In genomic region chr7:6749196-6749595, GRCm38 (mm10) we compare ENCODE assay signal across 12 mouse cellular contexts. TPM values are rescaled to one million over a fixed set of nuclear protein-coding genes. Genes with fewer than 3 reads are reported as not detected.
DNase-seq lines count a peak whose midpoint lies in the region; ATAC-seq and TF ChIP-seq lines count a peak whose summit lies in the region.
"Had no signal": no experiment of that assay in that cellular context is flagged by ENCODE, and none has a peak within 500 bp of the region (broad histone marks: within the 10 kb centered on the region; RNA-seq: fewer than 3 reads in every experiment).

No protein-coding gene starts in this region.

- 42% methylated on average over 7 of the region's 7 CpGs for WGBS in hindbrain, postnatal 0 days
- WGBS in hindbrain, embryonic 12.5 days: 69% methylated on average over 7 of the region's 7 CpGs
- WGBS in embryonic facial prominence, embryonic 15.5 days: 50% methylated on average over 7 of the region's 7 CpGs

- no peaks in the 10 kb centered on the region for H3K36me3 ChIP-seq in hindbrain, postnatal 0 days (ENCODE audit: insufficient read depth, low read length)
- no peaks in the 10 kb centered on the region for H3K36me3 ChIP-seq in hindbrain, embryonic 12.5 days
- no peaks in the 10 kb centered on the region for H3K36me3 ChIP-seq in C2C12 (ENCODE audit: control insufficient read depth, insufficient read depth)
- H3K36me3 ChIP-seq in embryonic facial prominence, embryonic 15.5 days: no peaks in the 10 kb centered on the region
- H3K36me3 ChIP-seq: liver, embryonic 15.5 days had no signal

- no peak overlapping the region for H3K9ac ChIP-seq in hindbrain, postnatal 0 days (replicated peaks; ENCODE audit: low read length)
- no peak overlapping the region for H3K9ac ChIP-seq in hindbrain, embryonic 12.5 days
- H3K9ac ChIP-seq in embryonic facial prominence, embryonic 15.5 days: no peak overlapping the region
- H3K9ac ChIP-seq: liver, embryonic 15.5 days had no signal

- H3K4me1 ChIP-seq in hindbrain, postnatal 0 days (ENCODE audit: insufficient read depth, low read length): no peaks in the 10 kb centered on the region
- peaks cover 13% of the 10 kb centered on the region for H3K4me1 ChIP-seq in hindbrain, embryonic 12.5 days
- H3K4me1 ChIP-seq in embryonic facial prominence, embryonic 15.5 days: peaks cover 10% of the 10 kb centered on the region; the same call in 1 of the 2 replicates
- H3K4me1 ChIP-seq: liver, embryonic 15.5 days had no signal

- no peaks in the 10 kb centered on the region for H3K79me3 ChIP-seq in C2C12 (ENCODE audit: low read depth)

- no peaks in the 10 kb centered on the region for H3K9me3 ChIP-seq in hindbrain, postnatal 0 days (ENCODE audit: low read length)
- no peaks in the 10 kb centered on the region for H3K9me3 ChIP-seq in hindbrain, embryonic 12.5 days (replicated peaks)
- H3K9me3 ChIP-seq in embryonic facial prominence, embryonic 15.5 days (replicated peaks): no peaks in the 10 kb centered on the region
- H3K9me3 ChIP-seq: liver, embryonic 15.5 days had no signal

- no peak for TF ChIP-seq CTCF in hindbrain, postnatal 0 days (IDR thresholded peaks at IDR 0.05; ENCODE audit: low read depth)
- no peak for TF ChIP-seq CTCF in C2C12 (IDR thresholded peaks at IDR 0.05; ENCODE audit: control insufficient read depth, insufficient read depth, insufficient read length)

- no peaks in the 10 kb centered on the region for H3K27me3 ChIP-seq in hindbrain, postnatal 0 days (ENCODE audit: insufficient read depth, low read length)
- H3K27me3 ChIP-seq in hindbrain, embryonic 12.5 days: no peaks in the 10 kb centered on the region
- H3K27me3 ChIP-seq in C2C12 (ENCODE audit: control insufficient read depth, insufficient read depth, insufficient read length): no peaks in the 10 kb centered on the region
- no peaks in the 10 kb centered on the region for H3K27me3 ChIP-seq in embryonic facial prominence, embryonic 15.5 days
- H3K27me3 ChIP-seq: liver, embryonic 15.5 days had no signal

- H3K4me2 ChIP-seq in hindbrain, postnatal 0 days (ENCODE audit: low read depth, low read length): no peak overlapping the region
- no peak overlapping the region for H3K4me2 ChIP-seq in hindbrain, embryonic 12.5 days (replicated peaks)
- H3K4me2 ChIP-seq in embryonic facial prominence, embryonic 15.5 days (replicated peaks): no peak overlapping the region
- H3K4me2 ChIP-seq: liver, embryonic 15.5 days had no signal

- H3K79me2 ChIP-seq in C2C12 (ENCODE audit: control insufficient read depth, insufficient read depth): no peaks in the 10 kb centered on the region

- no peak overlapping the region for H3K4me3 ChIP-seq in hindbrain, postnatal 0 days (ENCODE audit: low read length)
- H3K4me3 ChIP-seq in hindbrain, embryonic 12.5 days: no peak overlapping the region
- H3K4me3 ChIP-seq in C2C12 (ENCODE audit: insufficient read depth, poor library complexity, severe bottlenecking): no peak overlapping the region
- H3K4me3 ChIP-seq in embryonic facial prominence, embryonic 15.5 days (replicated peaks): no peak overlapping the region
- H3K4me3 ChIP-seq: liver, embryonic 15.5 days had no signal

- no peak for ATAC-seq in hindbrain, postnatal 0 days
- ATAC-seq in hindbrain, embryonic 12.5 days (ENCODE audit: low FRiP score): no peak
- no peak for ATAC-seq in embryonic facial prominence, embryonic 15.5 days (ENCODE audit: insufficient number of reproducible peaks, low FRiP score, low TSS enrichment, low read depth)

- H3ac ChIP-seq in C2C12 (ENCODE audit: control insufficient read depth, insufficient read length, low read depth): no peak overlapping the region

- peak; percentile 54 for DNase-seq in hindbrain, postnatal 0 days (ENCODE audit: low spot score)
- DNase-seq in heart, postnatal 4 days: peak; percentile 15
- DNase-seq in spleen, postnatal 4 days (ENCODE audit: low spot score in 2 of 2): no peak
- no peak for DNase-seq in cerebellum, adult 9-11 months
- no peak for DNase-seq in ovary, postnatal 36 days (ENCODE audit: low spot score)
- DNase-seq: adrenal gland, adult 8-10 months had no signal

- no peak overlapping the region for H3K27ac ChIP-seq in hindbrain, postnatal 0 days
- H3K27ac ChIP-seq in hindbrain, embryonic 12.5 days: no peak overlapping the region
- peak overlapping the region; percentile 51; the same call in 1 of the 2 replicates for H3K27ac ChIP-seq in embryonic facial prominence, embryonic 15.5 days (replicated peaks)
- H3K27ac ChIP-seq: liver, embryonic 15.5 days had no signal

TF ChIP-seq in C2C12, 6 proteins besides CTCF, POLR2A, EP300 and RAD21:
- TF ChIP-seq CEBPB (IDR thresholded peaks at IDR 0.05; ENCODE audit: low read depth) (peak; percentile 62), MYOG (IDR thresholded peaks at IDR 0.05; ENCODE audit: control insufficient read depth, extremely low read depth, insufficient read length) (no peak), MYOD1 (IDR thresholded peaks at IDR 0.05; ENCODE audit: control insufficient read depth, insufficient read length, low read depth) (no peak)

RNA-seq across cellular contexts. Expression of gene Usp29, which starts 18.8 kb away (rescaled TPM):
- total RNA-seq in hindbrain, postnatal 0 days (2014; rRNA removed): 67.4 and 69.2 TPM in 2 replicates
- polyA plus RNA-seq in hindbrain, postnatal 0 days (2015; fragmentation: Nextera tagmentation; extraction: Ambion mirVana): 30.4 and 32.1 TPM in 2 replicates
- polyA plus RNA-seq in hindbrain, embryonic 12.5 days (2016; fragmentation: Nextera tagmentation; extraction: Ambion mirVana): 20.3 and 22.8 TPM in 2 replicates
- polyA plus RNA-seq in C2C12 (2012; fragmentation: generic; extraction: Trizol): 3.4 TPM
- polyA plus RNA-seq in embryonic facial prominence, embryonic 15.5 days (2015; fragmentation: Nextera tagmentation; extraction: Ambion mirVana): 9.3 and 9.9 TPM in 2 replicates
- 1 to 10 TPM; 4.5 to 4.6 TPM for total RNA-seq in heart, postnatal 4 days (2021)
- total RNA-seq: common myeloid progenitor, adult 5-6 weeks had no signal
- polyA plus RNA-seq: gonadal fat pad, adult 2 months had no signal

RNA-seq across cellular contexts. Expression of gene Peg3, which starts 19.0 kb away (rescaled TPM):
- total RNA-seq in hindbrain, postnatal 0 days (2014; rRNA removed): 122 and 132 TPM in 2 replicates
- polyA plus RNA-seq in hindbrain, postnatal 0 days (2015; fragmentation: Nextera tagmentation; extraction: Ambion mirVana): 67.6 and 75.5 TPM in 2 replicates
- polyA plus RNA-seq in hindbrain, embryonic 12.5 days (2016; fragmentation: Nextera tagmentation; extraction: Ambion mirVana): 175 and 205 TPM in 2 replicates
- polyA plus RNA-seq in C2C12 (2012; fragmentation: generic; extraction: Trizol): 53.8 TPM
- 213 and 237 TPM in 2 replicates for polyA plus RNA-seq in embryonic facial prominence, embryonic 15.5 days (2015; fragmentation: Nextera tagmentation; extraction: Ambion mirVana)
- total RNA-seq in heart, postnatal 4 days (2021): 10 to 100 TPM; 69.5 to 75.3 TPM
- total RNA-seq: common myeloid progenitor, adult 5-6 weeks had no signal

RNA-seq across cellular contexts. Expression of gene Zim1, which starts 52.9 kb away (rescaled TPM):
- total RNA-seq in hindbrain, postnatal 0 days (2014; rRNA removed): 26.2 and 30.8 TPM in 2 replicates
- polyA plus RNA-seq in hindbrain, postnatal 0 days (2015; fragmentation: Nextera tagmentation; extraction: Ambion mirVana): 4.2 and 6.3 TPM in 2 replicates
- polyA plus RNA-seq in hindbrain, embryonic 12.5 days (2016; fragmentation: Nextera tagmentation; extraction: Ambion mirVana): 2.3 and 3.0 TPM in 2 replicates
- polyA plus RNA-seq in C2C12 (2012; fragmentation: generic; extraction: Trizol): 1.2 TPM
- polyA plus RNA-seq in embryonic facial prominence, embryonic 15.5 days (2015; fragmentation: Nextera tagmentation; extraction: Ambion mirVana): 14.8 and 16.5 TPM in 2 replicates
- 10 to 100 TPM; 20.6 to 20.8 TPM for total RNA-seq in heart, postnatal 4 days (2021)
- total RNA-seq: common myeloid progenitor, adult 5-6 weeks had no signal

Comparison
In these comparisons a context has a peak if more than half of its experiments do, and no peak if none do; other contexts are left out.
1. DNase-seq: peak in hindbrain, postnatal 0 days (single experiment) and heart, postnatal 4 days (single experiment); none in spleen, postnatal 4 days (0 of 2), cerebellum, adult 9-11 months (single experiment) and ovary, postnatal 36 days (single experiment).